Mouse (Mus musculus): ENCODE data around the gene Cfap299.

DNA sequence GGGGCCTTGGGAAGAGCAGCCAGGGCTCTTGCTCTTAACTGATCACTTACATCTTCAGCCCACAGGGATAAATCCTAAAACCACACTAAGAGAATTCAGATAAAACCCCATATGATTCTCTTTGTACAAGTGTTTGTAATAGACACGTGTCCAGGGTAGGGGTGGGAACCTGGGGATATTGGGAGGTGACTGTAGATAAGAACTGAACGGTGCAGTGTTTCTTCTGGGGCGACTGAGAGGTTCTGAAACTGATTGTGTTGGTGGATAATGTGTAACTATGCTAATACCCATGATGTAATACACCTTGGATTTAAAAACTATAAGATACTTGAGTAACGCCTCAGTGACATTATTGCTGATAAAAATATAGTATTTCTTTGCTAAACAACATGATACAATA, 23.4 kb upstream of the Cfap299 start:
- TF ChIP-seq CTCF (conservative IDR thresholded peaks at IDR 0.05; ENCODE audit: low read length) (no peak), NANOG (IDR thresholded peaks at IDR 0.05; ENCODE audit: borderline replicate concordance, low read length) (no peak), POU5F1 (IDR thresholded peaks at IDR 0.05; ENCODE audit: borderline replicate concordance, low read length) (no peak)
